Mouse (Mus musculus) neural tube, embryonic 11.5 days (tissue): ENCODE results near the gene Rfxank. TPM values are rescaled to one million over a fixed set of nuclear protein-coding genes. Genes with fewer than 3 reads are reported as not detected.

Experiments used
- ATAC-seq: fragments of 200-750 bp; cut with Nextera tagmentation; 2 replicates; pipeline ENCODE4 v1.8.0; 2017; ENCODE audit warnings: moderate number of reproducible peaks, mild to moderate bottlenecking, moderate TSS enrichment, moderate library complexity; ENCODE audit not compliant: insufficient read depth, low FRiP score, low TSS enrichment
- DNase-seq: peaks from one replicate; pipeline ENCODE4 v3.0.0-alpha.2; 2015; ENCODE audit warnings: low spot score
- H3K27ac ChIP-seq: fragments of 300-500 bp; sonication (generic); 2 replicates; pipeline ENCODE4 v1.5.1; 2014; ENCODE audit warnings: low read depth, mild to moderate bottlenecking, low read length
- H3K27me3 ChIP-seq: fragments of 300-500 bp; sonication (generic); 2 replicates; pipeline ENCODE4 v1.6.1; 2014; ENCODE audit warnings: mild to moderate bottlenecking, low read length, mixed read lengths; ENCODE audit not compliant: control insufficient read depth, insufficient read depth
- H3K36me3 ChIP-seq: fragments of 300-500 bp; sonication (generic); 2 replicates; pipeline ENCODE4 v1.6.1; 2014; ENCODE audit warnings: mild to moderate bottlenecking, low read length, moderate library complexity, mixed read lengths; ENCODE audit not compliant: control insufficient read depth, insufficient read depth
- H3K4me1 ChIP-seq: fragments of 300-500 bp; sonication (generic); 2 replicates; pipeline ENCODE4 v1.6.1; 2014; ENCODE audit warnings: low read length, mixed read lengths; ENCODE audit not compliant: control insufficient read depth, insufficient read depth
- H3K4me2 ChIP-seq: fragments of 300-500 bp; sonication (generic); 2 replicates; pipeline ENCODE4 v1.6.1; 2014; ENCODE audit warnings: low read depth, mild to moderate bottlenecking, moderate library complexity
- H3K4me3 ChIP-seq: fragments of 300-500 bp; sonication (generic); 2 replicates; pipeline ENCODE4 v1.5.1; 2014; ENCODE audit warnings: low read depth, low read length
- H3K9ac ChIP-seq: fragments of 300-500 bp; sonication (generic); 2 replicates; pipeline ENCODE4 v1.6.1; 2014; ENCODE audit warnings: mild to moderate bottlenecking, low read length
- H3K9me3 ChIP-seq: fragments of 300-500 bp; sonication (generic); 2 replicates; pipeline ENCODE4 v1.6.1; 2016; ENCODE audit warnings: low read length; ENCODE audit not compliant: control insufficient read depth
- WGBS: fragments of 180-500 bp; shearing (Covaris S2); extraction: QIAGEN DNeasy Blood & Tissue Kit; methylation state at CpG from one replicate; pipeline ENCODE4 v1.1.7; 2014; 5-methylcytosine and 5-hydroxymethylcytosine counted together
- microRNA-seq: library from miRNA; unstranded; fragments of <30 nt; microRNA quantifications from one replicate; pipeline ENCODE4, GENCODE M21; 2016
- polyA plus RNA-seq: library from polyadenylated mRNA; unstranded; fragments of >200 nt; fragmentation: Nextera tagmentation; extraction: Ambion mirVana; gene quantifications from 2 replicates; pipeline ENCODE4 v1.2.1, GENCODE M21; 2014

Gene Rfxank
- polyA plus RNA-seq, 1 experiment from 2014 or later: 13.3 TPM

DNA sequence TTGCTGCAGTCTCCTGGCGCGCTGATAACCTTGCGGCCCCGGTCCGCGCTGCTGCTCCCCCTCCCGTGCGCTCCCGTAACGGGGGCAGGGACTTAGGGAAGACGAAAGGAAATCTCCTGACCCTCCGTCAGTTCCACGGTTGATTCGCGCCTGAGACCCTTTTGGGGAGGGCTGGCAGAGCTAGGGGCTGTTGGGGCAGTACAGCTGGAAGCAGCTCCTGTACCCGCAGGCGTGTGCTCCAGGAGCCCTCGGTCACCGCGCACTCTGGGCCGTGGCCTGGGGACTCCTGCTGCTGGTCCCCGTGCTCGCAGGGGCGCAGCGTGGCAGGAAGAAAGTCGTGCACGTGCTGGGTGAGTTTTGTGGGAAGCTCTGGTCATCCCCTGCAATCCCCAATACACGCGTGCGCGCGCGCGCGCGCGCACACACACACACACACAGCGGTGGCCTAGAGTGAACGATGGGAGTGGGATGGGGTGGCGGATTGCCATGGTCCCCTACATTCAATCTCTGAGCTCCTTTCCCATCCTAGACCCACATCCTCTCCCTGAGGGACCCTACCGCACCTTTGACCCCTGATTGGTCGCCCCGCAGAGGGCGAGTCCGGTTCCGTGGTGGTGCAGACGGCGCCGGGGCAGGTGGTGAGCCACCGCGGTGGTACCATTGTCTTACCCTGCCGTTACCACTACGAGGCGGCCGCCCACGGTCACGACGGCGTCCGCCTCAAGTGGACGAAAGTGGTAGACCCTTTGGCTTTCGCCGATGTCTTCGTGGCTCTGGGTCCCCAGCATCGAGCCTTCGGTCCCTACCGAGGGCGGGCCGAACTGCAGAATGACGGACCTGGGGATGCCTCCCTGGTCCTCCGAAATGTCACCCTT, 54.5 kb downstream of the Rfxank start:
- Histone ChIP-seq H3K9me3 (no peaks in the 10 kb centered on the region), H3K4me2 (peak overlapping the region; percentile 62), H3K9ac (peak overlapping the region; percentile 18; the same call in 1 of the 2 replicates), H3K27me3 (peaks cover 69% of the 10 kb centered on the region), H3K4me3 (peak overlapping the region; percentile 35), H3K27ac (no peak overlapping the region), H3K4me1 (peaks cover 14% of the 10 kb centered on the region), H3K36me3 (no peaks in the 10 kb centered on the region)
- DNase-seq (peak; percentile 47), ATAC-seq (peak; percentile 15; the same call in 1 of the 2 replicates)
- under 1% methylated on average over 71 of the region's 71 CpGs for WGBS

DNA sequence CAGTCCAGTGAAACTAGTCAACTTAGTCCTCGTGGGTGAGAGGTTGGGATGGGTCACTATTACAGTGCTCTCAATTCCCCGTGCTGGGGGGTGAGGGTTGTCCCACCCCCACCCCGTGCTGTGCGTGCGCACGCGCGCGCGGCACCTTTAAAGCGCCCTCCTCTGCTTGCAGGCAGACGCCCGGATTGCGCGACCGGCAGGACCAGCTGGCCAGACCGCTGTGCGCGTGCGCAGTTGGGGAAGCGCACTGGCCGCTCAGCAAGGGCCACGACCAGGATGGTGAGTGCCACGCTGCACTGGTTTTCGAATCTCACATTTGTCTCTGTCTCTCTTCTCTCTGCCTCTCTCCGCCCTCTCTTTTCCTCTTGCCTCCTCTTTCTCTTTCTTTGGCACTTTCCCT, 55.7 kb downstream of the Rfxank start, which contains the start of gene Hapln4:
Gene Hapln4, plus strand, starts transcription at position 173 of the 400 bp plus-strand sequence.
- no peak for ATAC-seq
- 0% methylated on average over 26 of the region's 26 CpGs for WGBS

DNA sequence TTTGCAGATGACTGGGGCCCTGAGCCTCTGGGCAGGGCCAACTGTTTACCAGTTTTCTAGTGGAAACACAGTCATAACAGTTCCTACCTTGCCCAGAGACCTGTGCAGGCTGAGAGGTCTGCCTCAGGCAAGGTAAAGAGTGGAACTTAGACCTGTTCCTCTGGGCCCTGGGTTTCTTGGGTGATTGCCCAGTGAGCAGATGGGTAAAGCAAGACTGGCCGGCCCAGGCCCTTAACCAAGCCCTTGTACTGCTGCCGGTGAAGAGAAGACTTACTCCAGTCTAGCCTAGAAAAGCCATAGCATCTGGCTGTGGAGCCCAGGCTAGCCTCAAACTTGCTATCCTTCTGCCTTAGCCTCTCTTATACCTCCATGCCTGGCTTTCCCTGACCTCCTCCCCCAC, 57.0 kb downstream of the Rfxank start:
- DNase-seq (no peak), ATAC-seq (no peak)
- Histone ChIP-seq H3K9ac (no peak overlapping the region), H3K4me1 (peaks cover 9% of the 10 kb centered on the region), H3K4me2 (no peak overlapping the region), H3K36me3 (no peaks in the 10 kb centered on the region), H3K9me3 (no peaks in the 10 kb centered on the region), H3K4me3 (no peak overlapping the region), H3K27me3 (peaks cover 45% of the 10 kb centered on the region), H3K27ac (no peak overlapping the region)
- 83% methylated on average over 2 of the region's 2 CpGs for WGBS

More for the DNA sequence above, 55.7 kb downstream of the Rfxank start, which contains the start of gene Hapln4:
- Histone ChIP-seq H3K4me1 (peaks cover 13% of the 10 kb centered on the region), H3K36me3 (no peaks in the 10 kb centered on the region), H3K4me2 (peak within 1 kb of the TSS; percentile 62), H3K4me3 (peak within 1 kb of the TSS; percentile 35), H3K9me3 (no peaks in the 10 kb centered on the region), H3K27ac (no peak within 1 kb of the TSS), H3K9ac (peak within 1 kb of the TSS; percentile 18; the same call in 1 of the 2 replicates), H3K27me3 (peaks cover 58% of the 10 kb centered on the region)
- peak; percentile 79 for DNase-seq

Small RNA genes lying within 50 kb of the gene (microRNA-seq; reads per million reads assigned to microRNA genes)
- gene Mir7066: 0.78 reads per million

Other genes starting within 250 kb of the Rfxank start
- gene Tssk6, start 237.0 kb downstream of the Rfxank start, polyA plus RNA-seq: 4.1 and 4.8 TPM in 2 replicates
- 151 and 161 TPM in 2 replicates for gene Ndufa13, start 236.6 kb downstream of the Rfxank start, polyA plus RNA-seq
- gene Yjefn3, start 236.4 kb downstream of the Rfxank start, polyA plus RNA-seq: 3.7 and 5.0 TPM in 2 replicates
- 80.7 and 92.7 TPM in 2 replicates for gene Gatad2a, start 142.8 kb downstream of the Rfxank start, polyA plus RNA-seq
- 57.3 and 62.1 TPM in 2 replicates for gene Mau2, start 96.4 kb downstream of the Rfxank start, polyA plus RNA-seq
- 39.2 and 39.5 TPM in 2 replicates for gene Sugp1, start 96.3 kb downstream of the Rfxank start, polyA plus RNA-seq
- 0.53 and 1.3 TPM in 2 replicates for gene Tm6sf2, start 66.2 kb downstream of the Rfxank start, polyA plus RNA-seq
- gene Hapln4, start 55.7 kb downstream of the Rfxank start, polyA plus RNA-seq: 0.21 and 0.27 TPM in 2 replicates
- gene Ncan, start 18.3 kb downstream of the Rfxank start, polyA plus RNA-seq: 55.8 and 59.7 TPM in 2 replicates
- gene Nr2c2ap, start 7.8 kb downstream of the Rfxank start, polyA plus RNA-seq: 18.9 and 20.6 TPM in 2 replicates
- gene Borcs8, start 345 bp upstream of the Rfxank start, polyA plus RNA-seq: 52.1 and 52.2 TPM in 2 replicates
- 0.39 and 0.58 TPM in 2 replicates for gene Mef2b, start 557 bp upstream of the Rfxank start, polyA plus RNA-seq
- gene Tmem161a, start 33.2 kb upstream of the Rfxank start, polyA plus RNA-seq: 36.4 and 36.8 TPM in 2 replicates
- 2.4 TPM in 2 replicates for gene Slc25a42, start 73.2 kb upstream of the Rfxank start, polyA plus RNA-seq
- gene Sugp2, start 95.1 kb upstream of the Rfxank start, polyA plus RNA-seq: 48.3 and 50.6 TPM in 2 replicates
- 37.9 and 43.2 TPM in 2 replicates for gene Armc6, start 95.3 kb upstream of the Rfxank start, polyA plus RNA-seq
- 77.7 and 80.4 TPM in 2 replicates for gene Homer3, start 143.7 kb upstream of the Rfxank start, polyA plus RNA-seq
- gene Ddx49, start 163.3 kb upstream of the Rfxank start, polyA plus RNA-seq: 51.4 and 55.2 TPM in 2 replicates
- 272 and 283 TPM in 2 replicates for gene Cope, start 163.4 kb upstream of the Rfxank start, polyA plus RNA-seq
- 6.8 and 6.9 TPM in 2 replicates for gene Cers1, start 176.6 kb upstream of the Rfxank start, polyA plus RNA-seq
- gene Gdf1, start 190.7 kb upstream of the Rfxank start, polyA plus RNA-seq: 0.93 and 1.5 TPM in 2 replicates
- 24.0 and 24.1 TPM in 2 replicates for gene Upf1, start 214.1 kb upstream of the Rfxank start, polyA plus RNA-seq
- 0.16 and 0.32 TPM in 2 replicates for gene Comp, start 234.4 kb upstream of the Rfxank start, polyA plus RNA-seq